Mouse (Mus musculus): ENCODE results near the gene 4921511M17Rik. TPM values are rescaled to one million over a fixed set of nuclear protein-coding genes. Genes with fewer than 3 reads are reported as not detected.

4921511M17Rik gene
- polyA plus RNA-seq (2015; fragmentation: Nextera tagmentation; extraction: Ambion mirVana), result not detected in 2 replicates

DNA sequence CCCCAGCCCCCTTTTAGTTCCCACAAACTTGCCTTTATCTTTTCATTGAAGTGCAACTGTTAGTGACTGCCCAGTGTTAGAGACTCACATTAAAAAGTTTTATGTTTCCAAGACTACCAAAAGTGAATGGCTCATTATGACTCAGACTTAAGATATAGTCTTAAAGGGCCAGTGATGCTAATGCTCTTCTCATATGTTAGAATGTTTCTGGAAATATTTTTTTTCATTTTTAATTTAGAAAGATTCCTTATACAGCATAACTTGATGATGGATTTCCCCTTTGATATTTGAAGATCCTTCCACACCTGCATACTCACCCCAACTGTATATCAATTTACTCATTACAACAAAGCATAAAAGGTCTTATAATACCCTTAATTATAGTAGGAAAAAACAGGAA is at the start of gene 4921511M17Rik:
4921511M17Rik (minus strand) TSS at position 101 of the 400 bp plus-strand sequence.

DNA sequence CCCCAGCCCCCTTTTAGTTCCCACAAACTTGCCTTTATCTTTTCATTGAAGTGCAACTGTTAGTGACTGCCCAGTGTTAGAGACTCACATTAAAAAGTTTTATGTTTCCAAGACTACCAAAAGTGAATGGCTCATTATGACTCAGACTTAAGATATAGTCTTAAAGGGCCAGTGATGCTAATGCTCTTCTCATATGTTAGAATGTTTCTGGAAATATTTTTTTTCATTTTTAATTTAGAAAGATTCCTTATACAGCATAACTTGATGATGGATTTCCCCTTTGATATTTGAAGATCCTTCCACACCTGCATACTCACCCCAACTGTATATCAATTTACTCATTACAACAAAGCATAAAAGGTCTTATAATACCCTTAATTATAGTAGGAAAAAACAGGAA is 21.3 kb upstream of the 4921511M17Rik start, which contains the start of gene Gm10057:
Gm10057 (minus strand) TSS at position 101 of the 400 bp plus-strand sequence.

DNA sequence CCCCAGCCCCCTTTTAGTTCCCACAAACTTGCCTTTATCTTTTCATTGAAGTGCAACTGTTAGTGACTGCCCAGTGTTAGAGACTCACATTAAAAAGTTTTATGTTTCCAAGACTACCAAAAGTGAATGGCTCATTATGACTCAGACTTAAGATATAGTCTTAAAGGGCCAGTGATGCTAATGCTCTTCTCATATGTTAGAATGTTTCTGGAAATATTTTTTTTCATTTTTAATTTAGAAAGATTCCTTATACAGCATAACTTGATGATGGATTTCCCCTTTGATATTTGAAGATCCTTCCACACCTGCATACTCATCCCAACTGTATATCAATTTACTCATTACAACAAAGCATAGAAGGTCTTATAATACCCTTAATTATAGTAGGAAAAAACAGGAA is 21.1 kb downstream of the 4921511M17Rik start, which contains the start of gene Samt1:
Samt1 (minus strand) TSS at position 101 of the 400 bp plus-strand sequence.

Other genes starting within 250 kb of the 4921511M17Rik start
- 1.2 and 2.4 TPM in 2 replicates for gene Spin2c, start 201.6 kb downstream of the 4921511M17Rik start, polyA plus RNA-seq (2015; fragmentation: Nextera tagmentation; extraction: Ambion mirVana)
- gene Samt1, start 21.2 kb downstream of the 4921511M17Rik start, polyA plus RNA-seq (2015; fragmentation: Nextera tagmentation; extraction: Ambion mirVana), result not detected in 2 replicates
- gene Gm10057, start 21.2 kb upstream of the 4921511M17Rik start, polyA plus RNA-seq (2015; fragmentation: Nextera tagmentation; extraction: Ambion mirVana), result not detected in 2 replicates
- not detected in 2 replicates for gene Gm15140, start 86.9 kb upstream of the 4921511M17Rik start, polyA plus RNA-seq (2015; fragmentation: Nextera tagmentation; extraction: Ambion mirVana)